Mouse (Mus musculus) liver, embryonic 16.5 days (tissue): ENCODE data around the gene Cant1. TPM values are rescaled to one million over a fixed set of nuclear protein-coding genes. Genes with fewer than 3 reads are reported as not detected.

Experiments used
- ATAC-seq: fragments of 200-750 bp; cut with Nextera tagmentation; 2 replicates; pipeline ENCODE4 v1.8.0; 2017; ENCODE audit warnings: low read depth, mild to moderate bottlenecking, moderate number of reproducible peaks, moderate library complexity
- H3K27ac ChIP-seq: fragments of 300-500 bp; sonication (generic); 2 replicates; pipeline ENCODE4 v1.5.1; 2014; ENCODE audit warnings: mild to moderate bottlenecking, low read length
- H3K27me3 ChIP-seq: fragments of 300-500 bp; sonication (generic); 2 replicates; pipeline ENCODE4 v1.6.1; 2014; ENCODE audit warnings: low read depth, low read length, mixed read lengths; ENCODE audit not compliant: control insufficient read depth, insufficient read depth
- H3K36me3 ChIP-seq: fragments of 300-500 bp; sonication (generic); 2 replicates; pipeline ENCODE4 v1.6.1; 2014; ENCODE audit warnings: mild to moderate bottlenecking; ENCODE audit not compliant: control insufficient read depth, insufficient read depth
- H3K4me1 ChIP-seq: fragments of 300-500 bp; sonication (generic); 2 replicates; pipeline ENCODE4 v1.6.1; 2014; ENCODE audit warnings: low read depth, low read length, mixed read lengths; ENCODE audit not compliant: control insufficient read depth
- H3K4me2 ChIP-seq: fragments of 300-500 bp; sonication (generic); 2 replicates; pipeline ENCODE4 v1.6.1; 2014; ENCODE audit warnings: low read depth, low read length, mixed read lengths
- H3K4me3 ChIP-seq: fragments of 300-500 bp; sonication (generic); 2 replicates; pipeline ENCODE4 v1.5.1; 2014; ENCODE audit warnings: low read depth, mild to moderate bottlenecking, low read length
- H3K9ac ChIP-seq: fragments of 300-500 bp; sonication (generic); 2 replicates; pipeline ENCODE4 v1.6.1; 2014; ENCODE audit warnings: low read depth, low read length
- H3K9me3 ChIP-seq: fragments of 300-500 bp; sonication (generic); replicated peaks from 2 replicates; pipeline ENCODE4 v1.6.1; 2016; ENCODE audit warnings: low read length; ENCODE audit not compliant: control insufficient read depth
- WGBS: fragments of 180-500 bp; shearing (Covaris S2); extraction: QIAGEN DNeasy Blood & Tissue Kit; methylation state at CpG from one replicate; pipeline ENCODE4 v1.1.7; 2014; ENCODE audit not compliant: insufficient replicate concordance; 5-methylcytosine and 5-hydroxymethylcytosine counted together
- polyA plus RNA-seq: library from polyadenylated mRNA; unstranded; fragments of >200 nt; fragmentation: Nextera tagmentation; extraction: Ambion mirVana; gene quantifications from 2 replicates; pipeline ENCODE4 v1.2.1, GENCODE M21; 2015

The Cant1 gene
- 6.8 and 8.2 TPM in 2 replicates for polyA plus RNA-seq

- WGBS, result under 1% methylated on average over 50 of the region's 50 CpGs
- Histone ChIP-seq H3K4me1 (peaks cover 17% of the 10 kb centered on the region), H3K9ac (peak within 1 kb of the TSS; percentile 96), H3K27me3 (no peaks in the 10 kb centered on the region), H3K4me2 (peak within 1 kb of the TSS; percentile 91), H3K27ac (peak within 1 kb of the TSS; percentile 78), H3K9me3 (no peaks in the 10 kb centered on the region), H3K4me3 (peak within 1 kb of the TSS; percentile 92), H3K36me3 (no peaks in the 10 kb centered on the region; the same call in 1 of the 2 replicates)
- peak; percentile 96 for ATAC-seq
These were observed at the start of gene Cant1 for GRCm38 (mm10) chr11:118418834-118419504. Gene Cant1, minus strand, starts transcription at chr11:118419086.

- H3K4me1 ChIP-seq, result peaks cover 22% of the 10 kb centered on the region
- 42% methylated on average over 11 of the region's 11 CpGs for WGBS
- no peak overlapping the region for H3K27ac ChIP-seq
- no peak for ATAC-seq
- no peak overlapping the region for H3K9ac ChIP-seq
- no peaks in the 10 kb centered on the region for H3K9me3 ChIP-seq
- H3K4me2 ChIP-seq, result no peak overlapping the region
- no peaks in the 10 kb centered on the region for H3K36me3 ChIP-seq
- H3K4me3 ChIP-seq, result no peak overlapping the region
- no peaks in the 10 kb centered on the region for H3K27me3 ChIP-seq
These were observed 48.7 kb upstream of the Cant1 start for GRCm38 (mm10) chr11:118467441-118468035.

DNA sequence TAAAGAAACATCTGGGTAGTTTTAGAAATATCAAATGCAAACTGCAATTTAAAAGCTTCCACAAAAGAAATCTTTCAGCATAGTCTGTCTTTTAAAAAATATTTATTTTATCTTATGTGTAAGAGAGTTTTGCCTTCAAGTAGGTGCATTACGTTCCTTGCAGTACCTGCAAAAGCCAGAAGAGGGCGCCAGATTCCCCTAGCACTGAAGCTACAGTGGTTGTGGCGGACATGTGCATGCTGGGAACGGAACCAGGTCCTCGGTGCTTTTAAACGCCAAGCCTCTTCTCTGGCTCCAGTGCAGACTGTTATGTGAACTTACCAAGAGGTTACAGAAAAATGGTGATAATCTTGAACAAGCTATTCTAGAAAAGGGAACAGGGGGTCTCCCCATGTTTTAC is 41.4 kb upstream of the Cant1 start:
- Histone ChIP-seq H3K9me3 (no peaks in the 10 kb centered on the region), H3K4me2 (no peak overlapping the region), H3K36me3 (no peaks in the 10 kb centered on the region), H3K9ac (no peak overlapping the region), H3K27ac (no peak overlapping the region), H3K4me3 (no peak overlapping the region), H3K27me3 (no peaks in the 10 kb centered on the region), H3K4me1 (no peaks in the 10 kb centered on the region)
- 61% methylated on average over 6 of the region's 6 CpGs for WGBS
- no peak for ATAC-seq

DNA sequence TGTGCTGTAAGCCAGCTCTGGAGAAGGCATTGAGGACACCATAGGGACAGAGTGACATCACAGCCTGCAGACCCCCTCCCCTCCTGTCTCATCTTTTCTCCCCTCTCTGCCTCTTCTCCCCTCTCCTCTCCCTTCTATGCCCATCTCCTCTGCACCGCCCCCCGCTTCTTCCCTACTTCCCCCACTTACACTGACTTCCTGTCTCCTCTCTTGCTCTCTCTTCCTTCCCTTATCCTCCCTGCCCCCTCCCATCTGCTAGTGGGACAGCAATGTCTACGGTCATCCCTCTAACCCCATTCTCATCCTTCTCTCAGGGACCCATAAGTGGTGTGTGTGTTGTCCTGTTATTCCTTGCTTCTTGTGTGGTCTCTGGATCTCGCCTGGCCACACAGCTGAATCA is 40.6 kb upstream of the Cant1 start:
- no peaks in the 10 kb centered on the region for H3K9me3 ChIP-seq
- 46% methylated on average over 4 of the region's 4 CpGs for WGBS
- H3K27ac ChIP-seq, result no peak overlapping the region
- 0 out of 2 replicates have a peak, but pooled peaks have one; percentile 25 for ATAC-seq
- no peak overlapping the region for H3K4me2 ChIP-seq
- no peaks in the 10 kb centered on the region for H3K27me3 ChIP-seq
- H3K9ac ChIP-seq, result no peak overlapping the region
- no peaks in the 10 kb centered on the region for H3K4me1 ChIP-seq
- no peak overlapping the region for H3K4me3 ChIP-seq
- no peaks in the 10 kb centered on the region for H3K36me3 ChIP-seq

DNA sequence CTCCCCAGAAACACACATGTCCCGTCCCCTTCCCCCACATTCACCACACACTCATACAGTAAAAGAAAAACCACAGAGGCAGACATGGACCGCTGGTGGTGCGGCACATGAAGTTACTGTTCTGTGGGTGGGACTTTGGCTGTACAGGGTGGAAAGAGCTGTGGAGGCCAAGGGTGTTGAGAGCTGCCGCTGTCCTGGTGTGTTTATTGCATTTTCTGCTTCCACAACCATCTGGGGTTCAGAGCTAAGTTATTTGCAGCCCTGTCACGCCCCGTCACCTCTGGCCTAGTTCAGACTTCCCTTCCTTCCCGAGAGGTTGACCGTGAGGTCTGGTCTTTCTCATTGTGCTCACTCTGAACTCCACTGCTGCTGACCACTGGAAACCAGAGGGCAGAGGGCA is 40.2 kb upstream of the Cant1 start:
- no peaks in the 10 kb centered on the region for H3K36me3 ChIP-seq
- no peak overlapping the region for H3K9ac ChIP-seq
- no peak overlapping the region for H3K4me3 ChIP-seq
- no peak overlapping the region for H3K4me2 ChIP-seq
- no peaks in the 10 kb centered on the region for H3K9me3 ChIP-seq
- peak; percentile 61 for ATAC-seq
- 16% methylated on average over 8 of the region's 8 CpGs for WGBS
- H3K27me3 ChIP-seq, result no peaks in the 10 kb centered on the region
- no peaks in the 10 kb centered on the region for H3K4me1 ChIP-seq
- no peak overlapping the region for H3K27ac ChIP-seq

GRCm38 (mm10) chr11:118456937-118457336 is 38.1 kb upstream of the Cant1 start:
- no peak overlapping the region for H3K4me3 ChIP-seq
- no peak overlapping the region for H3K9ac ChIP-seq
- no peaks in the 10 kb centered on the region for H3K4me1 ChIP-seq
- 57% methylated on average over 11 of the region's 11 CpGs for WGBS
- no peaks in the 10 kb centered on the region for H3K36me3 ChIP-seq
- no peak overlapping the region for H3K27ac ChIP-seq
- no peaks in the 10 kb centered on the region for H3K27me3 ChIP-seq
- no peak overlapping the region for H3K4me2 ChIP-seq
- ATAC-seq, result peak; percentile 55; the same call in 1 of the 2 replicates
- no peaks in the 10 kb centered on the region for H3K9me3 ChIP-seq

GRCm38 (mm10) chr11:118455788-118456187 is 36.9 kb upstream of the Cant1 start:
- 54% methylated on average over 6 of the region's 6 CpGs for WGBS
- Histone ChIP-seq H3K36me3 (no peaks in the 10 kb centered on the region), H3K9ac (no peak overlapping the region), H3K4me2 (no peak overlapping the region), H3K4me3 (no peak overlapping the region), H3K27ac (no peak overlapping the region), H3K9me3 (no peaks in the 10 kb centered on the region), H3K4me1 (no peaks in the 10 kb centered on the region), H3K27me3 (no peaks in the 10 kb centered on the region)
- ATAC-seq, result no peak

- H3K27me3 ChIP-seq, result no peaks in the 10 kb centered on the region
- H3K4me1 ChIP-seq, result no peaks in the 10 kb centered on the region
- no peak overlapping the region for H3K9ac ChIP-seq
- no peak overlapping the region for H3K4me3 ChIP-seq
- no peak for ATAC-seq
- H3K4me2 ChIP-seq, result no peak overlapping the region
- no peaks in the 10 kb centered on the region for H3K9me3 ChIP-seq
- 68% methylated on average over 11 of the region's 11 CpGs for WGBS
- no peak overlapping the region for H3K27ac ChIP-seq
- no peaks in the 10 kb centered on the region for H3K36me3 ChIP-seq
These were observed 35.2 kb upstream of the Cant1 start for GRCm38 (mm10) chr11:118453886-118454671.

DNA sequence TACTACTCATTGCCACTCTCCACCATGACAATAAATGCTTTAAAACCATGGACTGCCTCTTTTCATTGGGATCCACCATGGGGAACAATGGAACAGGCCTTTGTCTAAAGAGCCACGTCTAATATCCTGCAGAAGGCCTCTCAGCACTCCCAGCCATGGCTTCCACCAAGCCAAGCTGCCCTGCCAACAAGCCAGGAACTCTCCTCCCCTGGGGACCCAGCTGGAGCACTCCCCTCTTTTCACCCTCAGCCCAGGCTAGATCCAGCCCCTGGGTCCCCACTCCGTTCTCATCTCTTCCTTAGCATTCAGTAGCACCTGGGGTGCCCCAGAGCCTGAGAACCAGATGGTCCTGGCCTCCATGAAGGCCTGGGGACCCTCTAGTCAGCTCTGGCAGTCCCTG is 34.1 kb upstream of the Cant1 start:
- Histone ChIP-seq H3K27me3 (no peaks in the 10 kb centered on the region), H3K4me1 (no peaks in the 10 kb centered on the region), H3K9me3 (no peaks in the 10 kb centered on the region), H3K27ac (no peak overlapping the region), H3K36me3 (no peaks in the 10 kb centered on the region), H3K4me3 (no peak overlapping the region), H3K4me2 (no peak overlapping the region), H3K9ac (no peak overlapping the region)
- no peak for ATAC-seq
- 60% methylated on average over 2 of the region's 2 CpGs for WGBS
